Mouse (Mus musculus): ENCODE measurements around the gene 2310057J18Rik. TPM values are rescaled to one million over a fixed set of nuclear protein-coding genes. Genes with fewer than 3 reads are reported as not detected.
"Not testable (repeated sequence)": the region's sequence is repeated elsewhere in the genome, so short reads cannot be mapped to it uniquely, and the experiment has no call there.

The 2310057J18Rik gene
- polyA plus RNA-seq (2012; rRNA removed), result not detected in 2 replicates
- polyA plus RNA-seq (2014; fragmentation: Nextera tagmentation; extraction: Ambion mirVana), result not detected in 2 replicates

DNA sequence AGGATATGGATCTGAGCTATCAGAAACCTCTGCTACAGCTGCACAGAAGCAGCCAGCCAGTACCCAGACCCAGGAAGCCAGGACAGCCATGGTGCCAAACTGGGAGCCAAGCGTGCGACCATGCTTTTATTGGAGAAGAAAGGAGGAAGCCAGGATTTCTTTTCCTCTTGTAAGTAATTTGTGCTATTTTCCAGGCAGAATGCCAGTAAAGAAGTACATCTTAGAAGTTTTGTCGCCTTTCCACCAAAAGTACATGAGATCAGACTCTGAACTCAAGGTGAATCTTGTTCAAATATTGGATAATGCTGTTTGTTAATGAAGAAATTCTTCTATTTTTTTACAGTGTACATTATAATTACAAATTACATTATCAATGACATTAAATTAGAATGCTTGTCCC lies at the start of gene 2310057J18Rik:
Gene 2310057J18Rik (minus strand): TSS at position 101 of the 400 bp plus-strand sequence.
- Histone ChIP-seq H3K4me2 (replicated peaks; ENCODE audit: low read depth, low read length, severe bottlenecking) (no peak within 1 kb of the TSS), H3K4me3 (replicated peaks; ENCODE audit: low read length) (no peak within 1 kb of the TSS), H3K4me1 (ENCODE audit: control insufficient read depth, insufficient read depth, low read length) (no peaks in the 10 kb centered on the region), H3K27me3 (ENCODE audit: control insufficient read depth, insufficient read depth, low read length) (no peaks in the 10 kb centered on the region), H3K9ac (ENCODE audit: low read depth, low read length, severe bottlenecking) (no peak within 1 kb of the TSS), H3K36me3 (ENCODE audit: control insufficient read depth, insufficient read depth, low read length) (no peaks in the 10 kb centered on the region), H3K27ac (replicated peaks; ENCODE audit: low read depth, low read length) (no peak within 1 kb of the TSS), H3K9me3 (ENCODE audit: control insufficient read depth, low read length) (no peaks in the 10 kb centered on the region)
- ATAC-seq (ENCODE audit: low FRiP score, low read depth), result no peak
- DNase-seq (ENCODE audit: low spot score), result no peak
- 67% methylated on average over 3 of the region's 3 CpGs for WGBS
- no peak for TF ChIP-seq POLR2A (IDR thresholded peaks at IDR 0.05; ENCODE audit: borderline replicate concordance, extremely low read depth, insufficient read depth, insufficient read length)

- not testable (repeated sequence) for H3K27ac ChIP-seq (replicated peaks; ENCODE audit: low read depth, low read length); H3K4me1 ChIP-seq (ENCODE audit: control insufficient read depth, insufficient read depth, low read length); H3K4me3 ChIP-seq (replicated peaks; ENCODE audit: low read length); H3K27me3 ChIP-seq (ENCODE audit: control insufficient read depth, insufficient read depth, low read length); H3K9ac ChIP-seq (ENCODE audit: low read depth, low read length, severe bottlenecking); H3K9me3 ChIP-seq (ENCODE audit: control insufficient read depth, low read length); ATAC-seq (ENCODE audit: low FRiP score, low read depth); H3K4me2 ChIP-seq (replicated peaks; ENCODE audit: low read depth, low read length, severe bottlenecking); DNase-seq (ENCODE audit: low spot score); H3K36me3 ChIP-seq (ENCODE audit: control insufficient read depth, insufficient read depth, low read length)
- WGBS, result 89% methylated on average over 9 of the region's 20 CpGs
Observed at GRCm38 (mm10) chr10:29029960-29030359, 43.9 kb upstream of the 2310057J18Rik start.

DNA sequence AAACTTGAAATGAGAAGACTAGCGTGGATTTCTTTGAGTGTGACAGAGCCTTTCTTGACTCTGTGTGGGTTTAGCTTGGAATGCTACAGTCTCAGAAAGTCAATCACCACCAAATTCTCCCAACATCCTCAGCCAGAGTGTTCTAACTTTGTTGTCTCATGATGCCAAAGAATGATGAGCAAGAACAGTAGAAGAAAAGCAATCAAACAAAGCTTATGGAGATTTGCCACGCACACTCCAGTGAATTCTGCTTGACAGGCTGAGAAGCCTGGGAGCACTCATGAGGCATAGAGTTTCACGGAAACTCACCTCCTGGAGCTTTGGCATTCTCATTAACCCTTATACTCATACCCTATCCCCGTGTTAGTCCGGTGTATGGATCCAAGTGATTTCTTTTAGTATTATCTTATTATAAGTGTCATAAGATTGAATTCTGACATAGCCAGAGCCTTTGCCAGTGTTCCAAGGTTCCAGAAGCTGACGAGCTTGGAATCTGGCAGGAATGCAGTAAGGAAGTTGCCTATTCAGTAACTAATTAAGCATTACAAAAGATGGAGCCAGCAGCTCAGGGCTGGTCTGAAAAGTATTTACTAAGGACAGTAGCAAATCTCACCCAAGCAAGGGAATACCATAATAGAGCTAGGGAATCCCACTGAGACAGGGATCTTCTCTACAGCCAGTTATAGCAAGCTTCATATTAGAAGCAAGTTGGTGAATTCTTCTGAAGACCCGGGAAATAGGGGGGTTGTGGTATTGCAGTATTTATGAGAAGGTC lies 33.6 kb upstream of the 2310057J18Rik start:
- DNase-seq (ENCODE audit: low spot score), result no peak
- Histone ChIP-seq H3K27ac (replicated peaks; ENCODE audit: low read depth, low read length) (no peak overlapping the region), H3K9me3 (ENCODE audit: control insufficient read depth, low read length) (no peaks in the 10 kb centered on the region), H3K4me3 (replicated peaks; ENCODE audit: low read length) (no peak overlapping the region), H3K36me3 (ENCODE audit: control insufficient read depth, insufficient read depth, low read length) (no peaks in the 10 kb centered on the region), H3K9ac (ENCODE audit: low read depth, low read length, severe bottlenecking) (no peak overlapping the region), H3K27me3 (ENCODE audit: control insufficient read depth, insufficient read depth, low read length) (no peaks in the 10 kb centered on the region), H3K4me1 (ENCODE audit: control insufficient read depth, insufficient read depth, low read length) (no peaks in the 10 kb centered on the region), H3K4me2 (replicated peaks; ENCODE audit: low read depth, low read length, severe bottlenecking) (no peak overlapping the region)
- no peak for TF ChIP-seq POLR2A (IDR thresholded peaks at IDR 0.05; ENCODE audit: borderline replicate concordance, extremely low read depth, insufficient read depth, insufficient read length)
- no peak for ATAC-seq (ENCODE audit: low FRiP score, low read depth)
- 73% methylated on average over 7 of the region's 7 CpGs for WGBS

- TF ChIP-seq POLR2A (IDR thresholded peaks at IDR 0.05; ENCODE audit: borderline replicate concordance, extremely low read depth, insufficient read depth, insufficient read length), result no peak
- H3K27me3 ChIP-seq (ENCODE audit: control insufficient read depth, insufficient read depth, low read length), result no peaks in the 10 kb centered on the region
- no peak overlapping the region for H3K4me3 ChIP-seq (replicated peaks; ENCODE audit: low read length)
- no peaks in the 10 kb centered on the region for H3K36me3 ChIP-seq (ENCODE audit: control insufficient read depth, insufficient read depth, low read length)
- H3K9me3 ChIP-seq (ENCODE audit: control insufficient read depth, low read length), result no peaks in the 10 kb centered on the region
- no peaks in the 10 kb centered on the region for H3K4me1 ChIP-seq (ENCODE audit: control insufficient read depth, insufficient read depth, low read length)
- DNase-seq (ENCODE audit: low spot score) (no peak), ATAC-seq (ENCODE audit: low FRiP score, low read depth) (no peak)
- H3K4me2 ChIP-seq (replicated peaks; ENCODE audit: low read depth, low read length, severe bottlenecking), result no peak overlapping the region
- no peak overlapping the region for H3K9ac ChIP-seq (ENCODE audit: low read depth, low read length, severe bottlenecking)
- H3K27ac ChIP-seq (replicated peaks; ENCODE audit: low read depth, low read length), result no peak overlapping the region
Observed at GRCm38 (mm10) chr10:28997776-28998175, 11.7 kb upstream of the 2310057J18Rik start.

GRCm38 (mm10) chr10:28988990-28989389 lies 2.9 kb upstream of the 2310057J18Rik start:
- ATAC-seq (ENCODE audit: low FRiP score, low read depth), result no peak
- no peaks in the 10 kb centered on the region for H3K9me3 ChIP-seq (ENCODE audit: control insufficient read depth, low read length)
- no peak overlapping the region for H3K9ac ChIP-seq (ENCODE audit: low read depth, low read length, severe bottlenecking)
- no peaks in the 10 kb centered on the region for H3K27me3 ChIP-seq (ENCODE audit: control insufficient read depth, insufficient read depth, low read length)
- no peaks in the 10 kb centered on the region for H3K36me3 ChIP-seq (ENCODE audit: control insufficient read depth, insufficient read depth, low read length)
- H3K4me2 ChIP-seq (replicated peaks; ENCODE audit: low read depth, low read length, severe bottlenecking), result no peak overlapping the region
- H3K4me3 ChIP-seq (replicated peaks; ENCODE audit: low read length), result no peak overlapping the region
- DNase-seq (ENCODE audit: low spot score), result no peak
- H3K27ac ChIP-seq (replicated peaks; ENCODE audit: low read depth, low read length), result no peak overlapping the region
- H3K4me1 ChIP-seq (ENCODE audit: control insufficient read depth, insufficient read depth, low read length), result no peaks in the 10 kb centered on the region
- TF ChIP-seq POLR2A (IDR thresholded peaks at IDR 0.05; ENCODE audit: borderline replicate concordance, extremely low read depth, insufficient read depth, insufficient read length), result no peak
- WGBS, result 71% methylated on average over 2 of the region's 2 CpGs

Measured in limb, embryonic 14.5 days (tissue).